Mouse (Mus musculus) midbrain, embryonic 11.5 days (tissue): Measurements from ENCODE around the gene Zfhx3. TPM values are rescaled to one million over a fixed set of nuclear protein-coding genes. Genes with fewer than 3 reads are reported as not detected.

Source experiments
- ATAC-seq: fragments of 200-750 bp; cut with Nextera tagmentation; 2 replicates; pipeline ENCODE4 v1.8.0; 2017; ENCODE audit warnings: moderate TSS enrichment, moderate library complexity; ENCODE audit not compliant: low FRiP score
- DNase-seq: peaks from one replicate; pipeline ENCODE4 v3.0.0; 2015; ENCODE audit warnings: low spot score; ENCODE audit errors: missing footprints
- H3K27ac ChIP-seq: fragments of 300-500 bp; sonication (generic); 2 replicates; pipeline ENCODE4 v1.5.1; 2014; ENCODE audit warnings: low read depth, low read length
- H3K27me3 ChIP-seq: fragments of 300-500 bp; sonication (generic); 2 replicates; pipeline ENCODE4 v1.6.1; 2014; ENCODE audit warnings: mild to moderate bottlenecking, low read length, moderate library complexity, mixed read lengths; ENCODE audit not compliant: control insufficient read depth, insufficient read depth
- H3K36me3 ChIP-seq: fragments of 300-500 bp; sonication (generic); 2 replicates; pipeline ENCODE4 v1.6.1; 2014; ENCODE audit warnings: mild to moderate bottlenecking, low read length, moderate library complexity, mixed read lengths; ENCODE audit not compliant: control insufficient read depth, insufficient read depth
- H3K4me1 ChIP-seq: fragments of 300-500 bp; sonication (generic); 2 replicates; pipeline ENCODE4 v1.6.1; 2014; ENCODE audit warnings: low read length; ENCODE audit not compliant: control insufficient read depth, insufficient read depth
- H3K4me2 ChIP-seq: fragments of 300-500 bp; sonication (generic); 2 replicates; pipeline ENCODE4 v1.6.1; 2014; ENCODE audit warnings: mild to moderate bottlenecking, moderate library complexity
- H3K4me3 ChIP-seq: fragments of 300-500 bp; sonication (generic); 2 replicates; pipeline ENCODE4 v1.5.1; 2014; ENCODE audit warnings: low read depth, low read length
- H3K9ac ChIP-seq: fragments of 300-500 bp; sonication (generic); 2 replicates; pipeline ENCODE4 v1.6.1; 2014; ENCODE audit warnings: low read length
- H3K9me3 ChIP-seq: fragments of 300-500 bp; sonication (generic); 2 replicates; pipeline ENCODE4 v1.6.1; 2016; ENCODE audit warnings: low read length; ENCODE audit not compliant: control insufficient read depth
- WGBS: fragments of 180-500 bp; shearing (Covaris S2); extraction: QIAGEN DNeasy Blood & Tissue Kit; methylation state at CpG from one replicate; pipeline ENCODE4 v1.1.7; 2014; 5-methylcytosine and 5-hydroxymethylcytosine counted together
- polyA plus RNA-seq: library from polyadenylated mRNA; unstranded; fragments of >200 nt; fragmentation: Nextera tagmentation; extraction: Ambion mirVana; gene quantifications from 2 replicates; pipeline ENCODE4 v1.2.1, GENCODE M21; 2014

Zfhx3 gene
- polyA plus RNA-seq, 1 experiment from 2014 or later: 23.4 TPM

GRCm38 (mm10) chr8:108956416-108956815, 1014.0 kb downstream of the Zfhx3 start:
- Histone ChIP-seq H3K4me3 (no peak overlapping the region), H3K27me3 (no peaks in the 10 kb centered on the region), H3K4me2 (no peak overlapping the region), H3K36me3 (peaks cover 31% of the 10 kb centered on the region), H3K9ac (no peak overlapping the region), H3K27ac (no peak overlapping the region), H3K4me1 (no peaks in the 10 kb centered on the region), H3K9me3 (peaks cover 4% of the 10 kb centered on the region; the same call in 1 of the 2 replicates)
- DNase-seq (no peak), ATAC-seq (no peak)
- WGBS: 66% methylated on average over 37 of the region's 37 CpGs

- no peak overlapping the region for H3K27ac ChIP-seq
- no peaks in the 10 kb centered on the region for H3K9me3 ChIP-seq
- no peaks in the 10 kb centered on the region for H3K4me1 ChIP-seq
- ATAC-seq (no peak), DNase-seq (peak; percentile 53)
- WGBS: 77% methylated on average over 7 of the region's 7 CpGs
- no peak overlapping the region for H3K4me3 ChIP-seq
- no peak overlapping the region for H3K4me2 ChIP-seq
- no peaks in the 10 kb centered on the region for H3K27me3 ChIP-seq
- no peak overlapping the region for H3K9ac ChIP-seq
- H3K36me3 ChIP-seq: no peaks in the 10 kb centered on the region
Measured at GRCm38 (mm10) chr8:108962516-108962915, 1020.1 kb downstream of the Zfhx3 start.

GRCm38 (mm10) chr8:108963181-108963580, 1020.7 kb downstream of the Zfhx3 start:
- DNase-seq: peak; percentile 62
- no peaks in the 10 kb centered on the region for H3K36me3 ChIP-seq
- no peaks in the 10 kb centered on the region for H3K4me1 ChIP-seq
- 91% methylated on average over 2 of the region's 2 CpGs for WGBS
- no peak overlapping the region for H3K4me3 ChIP-seq
- no peak overlapping the region for H3K9ac ChIP-seq
- no peaks in the 10 kb centered on the region for H3K27me3 ChIP-seq
- ATAC-seq: no peak
- H3K27ac ChIP-seq: no peak overlapping the region
- H3K4me2 ChIP-seq: no peak overlapping the region
- no peaks in the 10 kb centered on the region for H3K9me3 ChIP-seq

GRCm38 (mm10) chr8:108966041-108966440, 1023.6 kb downstream of the Zfhx3 start:
- 80% methylated on average over 12 of the region's 12 CpGs for WGBS
- Histone ChIP-seq H3K9me3 (no peaks in the 10 kb centered on the region), H3K27ac (no peak overlapping the region), H3K27me3 (no peaks in the 10 kb centered on the region), H3K4me3 (no peak overlapping the region), H3K4me2 (no peak overlapping the region), H3K4me1 (no peaks in the 10 kb centered on the region), H3K36me3 (no peaks in the 10 kb centered on the region), H3K9ac (no peak overlapping the region)
- DNase-seq: peak; percentile 81
- ATAC-seq: no peak

- H3K4me1 ChIP-seq: no peaks in the 10 kb centered on the region
- ATAC-seq (no peak), DNase-seq (peak; percentile 77)
- H3K27me3 ChIP-seq: no peaks in the 10 kb centered on the region
- WGBS: 91% methylated on average over 9 of the region's 9 CpGs
- H3K9me3 ChIP-seq: no peaks in the 10 kb centered on the region
- no peak overlapping the region for H3K4me3 ChIP-seq
- H3K36me3 ChIP-seq: no peaks in the 10 kb centered on the region
- H3K27ac ChIP-seq: no peak overlapping the region
- H3K9ac ChIP-seq: no peak overlapping the region
- H3K4me2 ChIP-seq: no peak overlapping the region
Measured at GRCm38 (mm10) chr8:108973639-108974325, 1031.3 kb downstream of the Zfhx3 start.

- no peak overlapping the region for H3K4me3 ChIP-seq
- H3K36me3 ChIP-seq: no peaks in the 10 kb centered on the region
- no peak overlapping the region for H3K4me2 ChIP-seq
- H3K27me3 ChIP-seq: no peaks in the 10 kb centered on the region
- no peaks in the 10 kb centered on the region for H3K4me1 ChIP-seq
- DNase-seq (peak; percentile 82), ATAC-seq (no peak)
- no peaks in the 10 kb centered on the region for H3K9me3 ChIP-seq
- no peak overlapping the region for H3K27ac ChIP-seq
- WGBS: 69% methylated on average over 11 of the region's 11 CpGs
- no peak overlapping the region for H3K9ac ChIP-seq
Measured at GRCm38 (mm10) chr8:108977693-108978361, 1035.4 kb downstream of the Zfhx3 start.

GRCm38 (mm10) chr8:108978362-108978750, 1035.9 kb downstream of the Zfhx3 start:
- Histone ChIP-seq H3K9me3 (no peaks in the 10 kb centered on the region), H3K4me3 (no peak overlapping the region), H3K9ac (no peak overlapping the region), H3K4me1 (no peaks in the 10 kb centered on the region), H3K27ac (no peak overlapping the region), H3K27me3 (no peaks in the 10 kb centered on the region), H3K4me2 (no peak overlapping the region), H3K36me3 (no peaks in the 10 kb centered on the region)
- no peak for DNase-seq
- no peak for ATAC-seq
- WGBS: 88% methylated on average over 7 of the region's 7 CpGs

- ATAC-seq: no peak
- WGBS: 69% methylated on average over 2 of the region's 2 CpGs
Measured at GRCm38 (mm10) chr8:108984904-108985303, 1042.5 kb downstream of the Zfhx3 start.

GRCm38 (mm10) chr8:108989841-108990240, 1047.4 kb downstream of the Zfhx3 start:
- ATAC-seq (no peak), DNase-seq (no peak)
- no peaks in the 10 kb centered on the region for H3K27me3 ChIP-seq
- H3K4me1 ChIP-seq: no peaks in the 10 kb centered on the region
- H3K9ac ChIP-seq: no peak overlapping the region
- no peak overlapping the region for H3K4me2 ChIP-seq
- WGBS: 81% methylated on average over 5 of the region's 5 CpGs
- no peaks in the 10 kb centered on the region for H3K36me3 ChIP-seq
- no peak overlapping the region for H3K4me3 ChIP-seq
- H3K27ac ChIP-seq: no peak overlapping the region
- H3K9me3 ChIP-seq: no peaks in the 10 kb centered on the region

More at GRCm38 (mm10) chr8:108984904-108985303, 1042.5 kb downstream of the Zfhx3 start:
- no peak overlapping the region for H3K9ac ChIP-seq
- H3K36me3 ChIP-seq: no peaks in the 10 kb centered on the region
- H3K27me3 ChIP-seq: no peaks in the 10 kb centered on the region
- DNase-seq: peak; percentile 59
- no peaks in the 10 kb centered on the region for H3K9me3 ChIP-seq
- no peaks in the 10 kb centered on the region for H3K4me1 ChIP-seq
- no peak overlapping the region for H3K4me2 ChIP-seq
- no peak overlapping the region for H3K27ac ChIP-seq
- no peak overlapping the region for H3K4me3 ChIP-seq
